Mouse (Mus musculus): Measurements from ENCODE around the gene Ifnar1. TPM values are rescaled to one million over a fixed set of nuclear protein-coding genes. Genes with fewer than 3 reads are reported as not detected.

Gene Ifnar1
- polyA plus RNA-seq, 1 experiment, result 19.6 TPM

DNA sequence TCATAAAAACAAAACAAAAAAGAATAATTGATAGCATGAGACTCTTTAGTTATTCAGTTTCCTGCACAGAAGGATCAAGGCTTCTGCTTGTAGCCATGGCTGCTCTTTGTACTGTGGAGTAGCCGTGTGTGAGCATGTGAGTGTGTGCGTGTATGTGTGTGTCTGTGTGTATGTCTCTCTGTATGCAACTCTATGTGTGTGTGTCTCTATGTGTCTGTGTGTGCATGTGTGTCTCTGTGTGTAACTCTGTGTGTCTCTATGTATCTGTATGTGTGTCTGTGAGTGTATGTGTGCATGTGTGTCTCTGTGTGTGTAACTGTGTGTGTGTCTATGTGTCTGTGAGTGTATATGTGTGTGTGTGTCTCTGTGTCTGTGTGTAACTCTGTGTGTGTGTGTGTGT is 64.0 kb downstream of the Ifnar1 start:
- Histone ChIP-seq H3K27ac (replicated peaks; ENCODE audit: low read depth, low read length) (no peak overlapping the region), H3K4me1 (ENCODE audit: control insufficient read depth, insufficient read depth, insufficient read length, low read length) (peaks cover 20% of the 10 kb centered on the region), H3K4me3 (ENCODE audit: insufficient read depth, low read depth, low read length) (peak overlapping the region; percentile 39; the same call in 1 of the 2 replicates)

- peaks cover 20% of the 10 kb centered on the region for H3K4me1 ChIP-seq (ENCODE audit: control insufficient read depth, insufficient read depth, insufficient read length, low read length)
- H3K27ac ChIP-seq (replicated peaks; ENCODE audit: low read depth, low read length), result no peak overlapping the region
- no peak overlapping the region for H3K4me3 ChIP-seq (ENCODE audit: insufficient read depth, low read depth, low read length)
Observed at GRCm38 (mm10) chr16:91549616-91550015, 64.6 kb downstream of the Ifnar1 start.

DNA sequence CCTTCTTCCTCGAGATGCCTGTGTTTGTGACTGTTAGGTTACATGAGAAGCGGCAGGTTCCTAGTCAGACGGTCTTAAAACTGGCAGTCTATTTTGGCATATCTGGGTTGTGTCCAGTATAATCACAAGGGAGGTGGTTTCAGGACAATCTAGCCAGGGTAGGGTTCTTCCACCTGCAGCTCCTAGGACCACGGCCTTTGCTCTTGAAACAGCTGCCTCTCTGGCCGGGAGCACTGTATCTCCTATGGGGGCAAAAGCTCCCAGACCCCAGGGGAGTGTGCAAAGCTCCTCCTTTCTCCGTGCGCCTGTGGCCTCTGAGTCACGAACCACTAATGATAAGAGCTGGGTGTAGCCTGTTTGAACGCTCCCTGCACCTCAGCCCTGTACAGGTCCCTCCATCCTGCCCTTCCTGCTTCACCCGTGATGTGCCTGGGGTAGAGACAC is 66.1 kb downstream of the Ifnar1 start:
- Histone ChIP-seq H3K27ac (replicated peaks; ENCODE audit: low read depth, low read length) (no peak overlapping the region), H3K4me3 (ENCODE audit: insufficient read depth, low read depth, low read length) (no peak overlapping the region), H3K4me1 (ENCODE audit: control insufficient read depth, insufficient read depth, insufficient read length, low read length) (peaks cover 16% of the 10 kb centered on the region)

DNA sequence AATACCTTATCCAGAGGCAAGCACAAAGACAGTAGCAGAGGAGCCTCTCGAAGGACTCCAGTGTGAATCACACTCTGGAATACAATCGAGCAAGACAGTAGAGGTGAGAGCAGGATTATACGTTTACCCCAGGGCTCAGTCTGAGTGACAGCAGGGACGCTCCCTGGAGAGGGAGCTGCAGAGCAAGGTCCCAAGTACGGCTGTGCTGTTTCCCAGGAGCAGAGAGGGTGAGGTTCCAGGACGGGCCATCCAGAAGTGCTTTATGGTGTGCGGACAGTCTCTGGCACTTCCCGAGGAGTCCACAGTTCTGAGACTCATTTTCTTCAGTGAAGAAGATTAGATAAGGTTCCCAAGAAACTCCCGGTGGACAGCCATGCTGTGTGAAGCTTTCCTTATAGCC is 67.0 kb downstream of the Ifnar1 start:
- H3K27ac ChIP-seq (replicated peaks; ENCODE audit: low read depth, low read length), result no peak overlapping the region
- H3K4me3 ChIP-seq (ENCODE audit: insufficient read depth, low read depth, low read length), result no peak overlapping the region
- H3K4me1 ChIP-seq (ENCODE audit: control insufficient read depth, insufficient read depth, insufficient read length, low read length), result peaks cover 13% of the 10 kb centered on the region

GRCm38 (mm10) chr16:91553625-91554024 is 68.6 kb downstream of the Ifnar1 start:
- H3K4me3 ChIP-seq (ENCODE audit: insufficient read depth, low read depth, low read length), result no peak overlapping the region
- no peak overlapping the region for H3K27ac ChIP-seq (replicated peaks; ENCODE audit: low read depth, low read length)
- peaks cover 11% of the 10 kb centered on the region for H3K4me1 ChIP-seq (ENCODE audit: control insufficient read depth, insufficient read depth, insufficient read length, low read length)

- no peak overlapping the region for H3K27ac ChIP-seq (replicated peaks; ENCODE audit: low read depth, low read length)
- H3K4me1 ChIP-seq (ENCODE audit: control insufficient read depth, insufficient read depth, insufficient read length, low read length), result peaks cover 7% of the 10 kb centered on the region
- no peak overlapping the region for H3K4me3 ChIP-seq (ENCODE audit: insufficient read depth, low read depth, low read length)
Observed at GRCm38 (mm10) chr16:91555017-91555605, 70.1 kb downstream of the Ifnar1 start.

DNA sequence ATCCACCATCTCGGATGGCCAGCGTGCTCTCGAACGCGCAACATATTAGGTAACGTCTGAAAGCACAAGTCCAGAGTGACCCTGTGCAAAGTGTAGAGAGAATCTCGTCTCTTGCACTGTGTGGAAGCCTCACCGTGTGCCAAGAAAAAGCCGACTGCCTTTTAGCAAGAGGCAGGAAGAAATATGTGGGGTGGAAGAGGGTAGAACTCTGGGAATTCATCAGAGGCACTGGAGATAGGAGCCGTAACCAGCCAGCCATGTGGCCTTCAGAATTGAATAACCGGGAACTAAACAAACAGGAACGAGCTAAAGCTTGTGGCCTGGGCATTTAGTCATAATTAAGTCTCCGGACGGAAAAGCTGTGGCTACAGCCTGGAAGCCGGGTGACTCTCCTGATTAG is 71.6 kb downstream of the Ifnar1 start:
- peaks cover 1% of the 10 kb centered on the region; the same call in 1 of the 2 replicates for H3K4me1 ChIP-seq (ENCODE audit: control insufficient read depth, insufficient read depth, insufficient read length, low read length)
- H3K27ac ChIP-seq (replicated peaks; ENCODE audit: low read depth, low read length), result 0 out of 2 replicates have a peak overlapping the region, but pooled peaks have one; percentile 20
- no peak overlapping the region for H3K4me3 ChIP-seq (ENCODE audit: insufficient read depth, low read depth, low read length)

Other genes with a start within 250 kb of the Ifnar1 start
- 0.63 and 2.3 TPM in 2 replicates for gene Olig1, start 215.5 kb upstream of the Ifnar1 start, polyA plus RNA-seq (2012; ENCODE audit: insufficient read depth, insufficient read length, missing spikeins)
- gene Ifnar2, start 112.5 kb upstream of the Ifnar1 start, polyA plus RNA-seq (2012; ENCODE audit: insufficient read depth, insufficient read length, missing spikeins), result 147 and 149 TPM in 2 replicates
- 13.8 TPM in 1 of 2 replicates, not detected in the other for gene Gm21970, start 93.5 kb upstream of the Ifnar1 start, polyA plus RNA-seq (2012; ENCODE audit: insufficient read depth, insufficient read length, missing spikeins)
- 29.5 and 44.8 TPM in 2 replicates for gene Il10rb, start 79.1 kb upstream of the Ifnar1 start, polyA plus RNA-seq (2012; ENCODE audit: insufficient read depth, insufficient read length, missing spikeins)
- 15.4 and 22.0 TPM in 2 replicates for gene Ifngr2, start 61.8 kb downstream of the Ifnar1 start, polyA plus RNA-seq (2012; ENCODE audit: insufficient read depth, insufficient read length, missing spikeins)
- 71.4 and 79.6 TPM in 2 replicates for gene Tmem50b, start 112.6 kb downstream of the Ifnar1 start, polyA plus RNA-seq (2012; ENCODE audit: insufficient read depth, insufficient read length, missing spikeins)
- 20.4 and 32.7 TPM in 2 replicates for gene Dnajc28, start 133.8 kb downstream of the Ifnar1 start, polyA plus RNA-seq (2012; ENCODE audit: insufficient read depth, insufficient read length, missing spikeins)
- 46.7 and 51.5 TPM in 2 replicates for gene Gart, start 161.7 kb downstream of the Ifnar1 start, polyA plus RNA-seq (2012; ENCODE audit: insufficient read depth, insufficient read length, missing spikeins)
- 59.0 and 88.7 TPM in 2 replicates for gene Son, start 162.3 kb downstream of the Ifnar1 start, polyA plus RNA-seq (2012; ENCODE audit: insufficient read depth, insufficient read length, missing spikeins)
- gene Donson, start 203.5 kb downstream of the Ifnar1 start, polyA plus RNA-seq (2012; ENCODE audit: insufficient read depth, insufficient read length, missing spikeins), result 0.96 and 4.1 TPM in 2 replicates
- gene Cryzl1, start 243.7 kb downstream of the Ifnar1 start, polyA plus RNA-seq (2012; ENCODE audit: insufficient read depth, insufficient read length, missing spikeins), result 41.2 and 41.5 TPM in 2 replicates
- gene Itsn1, start 244.0 kb downstream of the Ifnar1 start, polyA plus RNA-seq (2012; ENCODE audit: insufficient read depth, insufficient read length, missing spikeins), result 35.6 and 57.0 TPM in 2 replicates

Data from brown adipose tissue, adult 24 weeks (tissue).